Mouse (Mus musculus) small intestine, adult 2 months (tissue): ENCODE results near the gene Rnf20.
A peak's percentile ranks its signal among the peaks of the same experiment; 100 is the strongest.

Experiments
- CTCF ChIP-seq: fragments of 200-500 bp; IDR thresholded peaks from 2 replicates; pipeline ENCODE4 v1.5.1; 2012; ENCODE audit warnings: low read depth, mild to moderate bottlenecking, control low read depth, inconsistent platforms, low read length, moderate library complexity, mixed read lengths; ENCODE audit not compliant: insufficient replicate concordance, insufficient read length; ENCODE audit errors: extremely low read depth
- POLR2A ChIP-seq: fragments of 200-500 bp; IDR thresholded peaks from 2 replicates; pipeline ENCODE4 v1.6.1; 2012; ENCODE audit warnings: low read depth, mild to moderate bottlenecking, control low read depth, inconsistent platforms, low read length, moderate library complexity

- no peak for TF ChIP-seq CTCF
- peak; percentile 12; the same call in 1 of the 2 replicates for TF ChIP-seq POLR2A
Measured at GRCm38 (mm10) chr4:49596846-49597182, 35.0 kb upstream of the Rnf20 start.
